Mouse (Mus musculus): ENCODE data around the gene Socs3. TPM values are rescaled to one million over a fixed set of nuclear protein-coding genes. Genes with fewer than 3 reads are reported as not detected.

Gene Socs3
- total RNA-seq, 2 experiments from 2014 or later: 4.2 to 5.6 TPM

- DNase-seq (ENCODE audit: low spot score in 2 of 2): no peak
These were observed 10.0 kb downstream of the Socs3 start for GRCm38 (mm10) chr11:117959741-117960381.

- no peak for DNase-seq (ENCODE audit: low spot score in 2 of 2)
These were observed 10.7 kb downstream of the Socs3 start for GRCm38 (mm10) chr11:117959166-117959565.

DNA sequence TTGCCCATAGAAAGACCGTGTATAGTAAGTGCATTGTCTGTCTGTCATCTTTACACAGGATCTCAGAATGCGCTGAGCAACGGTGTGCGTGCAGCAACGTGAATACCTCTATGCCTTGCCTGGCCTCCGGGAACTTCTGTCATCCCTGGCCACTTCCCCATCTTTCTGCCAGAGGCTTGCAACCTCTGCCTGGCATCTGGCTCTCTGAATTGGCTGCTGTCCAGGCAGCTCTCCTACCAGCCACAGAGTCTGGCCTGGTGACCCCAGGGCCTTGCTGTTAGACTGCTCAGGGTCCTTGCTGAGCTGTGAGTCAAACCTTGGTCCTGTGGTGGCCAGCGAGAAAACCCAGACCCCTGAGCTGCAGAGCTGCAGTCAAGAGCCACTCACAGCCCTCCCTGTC is 11.7 kb downstream of the Socs3 start:
- no peak for DNase-seq (ENCODE audit: low spot score in 2 of 2)

- DNase-seq (ENCODE audit: low spot score in 2 of 2): no peak
These were observed 14.2 kb downstream of the Socs3 start for GRCm38 (mm10) chr11:117955621-117956020.

- DNase-seq (ENCODE audit: low spot score in 2 of 2): no peak
These were observed 15.0 kb downstream of the Socs3 start for GRCm38 (mm10) chr11:117954819-117955218.

DNA sequence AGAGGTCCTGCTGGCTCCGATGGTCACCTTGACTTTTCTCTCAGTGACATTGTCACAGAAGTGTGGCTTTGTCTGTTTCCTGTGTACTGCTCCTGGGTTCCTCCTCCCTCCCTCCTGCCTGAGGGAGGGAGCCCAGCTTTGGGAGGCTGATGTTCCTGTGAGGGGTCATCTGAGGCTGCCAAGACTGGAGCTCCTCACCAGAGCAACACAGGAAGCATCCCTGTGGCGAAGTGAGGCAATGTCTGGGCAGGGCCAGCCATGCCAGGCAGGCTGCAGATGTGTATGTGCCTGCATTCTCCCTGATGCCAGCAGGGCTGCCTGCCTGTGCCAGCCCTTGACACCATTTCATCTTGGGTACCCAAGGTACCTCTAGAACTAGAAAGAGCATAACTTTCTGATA is 15.8 kb downstream of the Socs3 start:
- no peak for DNase-seq (ENCODE audit: low spot score in 2 of 2)

GRCm38 (mm10) chr11:117952174-117952933 is 17.5 kb downstream of the Socs3 start:
- no peak for DNase-seq (ENCODE audit: low spot score in 2 of 2)

- no peak for DNase-seq (ENCODE audit: low spot score in 2 of 2)
These were observed 18.5 kb downstream of the Socs3 start for GRCm38 (mm10) chr11:117951391-117951790.

- DNase-seq (ENCODE audit: low spot score in 2 of 2): peak in 1 of 2 experiments; percentile 63
These were observed 20.3 kb downstream of the Socs3 start for GRCm38 (mm10) chr11:117949392-117950091.

DNA sequence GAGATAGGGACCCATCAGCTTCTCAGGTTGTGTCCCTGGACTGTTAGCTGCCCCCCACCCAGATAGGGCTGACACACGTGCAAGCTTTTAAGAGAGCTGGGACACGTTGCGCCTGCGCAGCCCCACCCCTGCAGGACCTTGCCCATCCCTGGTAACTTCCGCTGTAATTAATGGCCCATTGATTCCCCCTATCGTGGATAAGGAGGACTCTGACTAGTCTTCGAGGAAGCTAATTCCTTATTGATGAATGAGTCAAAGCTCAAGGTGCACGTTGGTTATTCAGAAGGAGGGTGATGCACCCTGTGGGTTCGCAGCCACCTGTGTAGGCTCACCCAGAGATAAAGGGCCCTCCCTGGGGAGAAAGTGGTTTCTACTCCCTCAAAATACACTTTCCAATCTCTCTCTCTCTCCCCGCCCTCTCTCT is 22.8 kb downstream of the Socs3 start:
- DNase-seq (ENCODE audit: low spot score in 2 of 2): no peak

DNA sequence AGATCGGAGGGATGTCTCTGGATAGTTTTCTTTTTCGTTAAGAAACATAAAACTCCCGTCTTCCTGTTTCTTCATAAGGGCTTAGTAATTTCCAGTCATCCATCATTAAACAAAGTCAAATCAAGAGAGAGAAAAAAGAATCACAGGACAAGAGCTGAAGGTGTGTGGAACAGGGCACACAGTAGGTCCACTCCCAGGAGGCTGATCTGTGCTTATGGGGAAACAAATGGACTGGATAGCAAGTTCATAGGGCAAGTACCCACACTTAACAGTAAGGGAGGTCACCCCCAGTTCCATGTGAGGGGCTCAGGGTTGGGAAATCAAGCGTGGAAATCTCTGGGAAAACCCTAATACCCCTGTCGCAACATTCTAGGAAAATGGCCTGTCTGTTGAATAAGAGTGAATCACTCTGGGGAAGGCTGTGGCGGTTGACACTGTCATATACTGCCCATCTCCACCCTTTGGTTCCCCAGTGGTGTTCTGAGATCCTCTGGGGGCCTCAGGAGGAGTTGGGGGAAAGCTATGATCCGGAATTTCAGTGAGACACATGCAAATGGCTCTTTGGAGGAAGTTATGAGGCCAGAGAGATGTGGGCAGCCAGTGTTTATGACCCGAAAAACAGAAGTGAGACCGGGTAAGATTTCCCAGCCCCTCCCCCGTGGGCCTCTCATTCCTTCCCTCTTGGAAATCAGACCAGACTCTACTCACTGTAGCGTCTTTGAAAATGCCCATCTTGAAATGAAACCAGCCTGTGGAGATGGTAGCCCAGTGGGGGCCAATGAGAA is 23.5 kb downstream of the Socs3 start:
- no peak for DNase-seq (ENCODE audit: low spot score in 2 of 2)

DNA sequence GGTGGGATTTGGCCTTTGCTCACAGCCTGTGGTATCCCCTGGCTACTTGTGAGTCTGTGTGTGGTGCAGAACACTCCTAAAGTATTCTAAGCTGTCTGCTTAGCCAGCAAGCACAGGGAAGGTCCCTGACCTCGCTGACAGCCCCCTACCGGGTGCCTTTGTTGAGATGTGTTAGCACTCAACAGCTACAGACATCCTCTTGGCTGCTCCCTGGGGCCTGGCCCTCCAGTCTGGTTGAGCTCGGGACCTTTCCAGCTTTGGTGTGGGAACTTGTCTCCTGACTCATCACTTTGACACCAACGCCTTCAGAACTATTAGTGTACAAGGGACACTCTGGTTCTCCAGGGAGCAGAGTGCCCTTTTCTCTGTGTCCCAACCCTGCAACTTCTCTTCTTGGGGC is 28.0 kb downstream of the Socs3 start:
- no peak for DNase-seq (ENCODE audit: low spot score in 2 of 2)

DNA sequence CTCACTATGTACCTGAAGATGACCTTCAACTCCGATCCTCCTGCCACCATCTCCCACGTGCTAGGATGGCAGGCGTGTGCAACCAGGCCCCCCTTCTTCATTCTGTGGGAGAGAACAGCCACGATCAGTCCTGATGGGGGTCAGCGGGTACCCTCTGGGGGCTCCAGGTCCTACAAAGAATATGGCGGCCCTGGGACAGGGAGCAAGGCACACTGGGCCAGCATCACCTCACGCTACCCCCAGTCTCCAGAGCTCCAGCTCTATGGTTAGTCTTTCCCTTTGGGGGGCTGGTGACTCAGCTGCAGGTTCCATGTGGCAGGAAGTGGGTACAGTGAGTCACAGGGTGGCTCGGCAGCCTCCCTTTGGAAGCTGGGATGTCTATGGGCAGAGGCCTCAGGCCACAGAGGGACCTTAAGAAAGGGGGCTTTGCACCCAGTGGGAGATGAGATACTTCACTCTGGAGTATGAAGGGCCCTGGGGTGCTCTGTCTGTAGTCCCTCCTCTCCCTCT is 28.5 kb downstream of the Socs3 start:
- no peak for DNase-seq (ENCODE audit: low spot score in 2 of 2)

DNA sequence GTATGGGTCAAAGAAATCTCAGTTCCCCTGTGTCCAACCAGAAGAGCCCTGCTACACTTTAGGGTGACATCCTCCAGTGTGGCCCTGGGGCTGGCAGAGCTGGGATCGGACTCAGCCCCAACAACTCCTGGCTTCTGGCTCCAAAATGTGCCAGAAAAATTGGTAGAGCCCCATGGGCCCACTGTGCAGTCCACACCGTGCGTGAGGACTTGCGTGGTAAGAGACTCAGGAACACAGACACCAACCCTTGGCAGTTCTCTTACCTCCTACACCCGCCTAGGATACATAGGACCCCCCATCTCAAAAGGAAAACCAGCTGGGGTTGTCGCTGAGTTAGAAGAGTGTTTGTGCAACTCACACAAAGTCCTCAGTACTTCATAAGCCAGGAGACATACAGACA is 29.0 kb downstream of the Socs3 start:
- no peak for DNase-seq (ENCODE audit: low spot score in 2 of 2)

DNA sequence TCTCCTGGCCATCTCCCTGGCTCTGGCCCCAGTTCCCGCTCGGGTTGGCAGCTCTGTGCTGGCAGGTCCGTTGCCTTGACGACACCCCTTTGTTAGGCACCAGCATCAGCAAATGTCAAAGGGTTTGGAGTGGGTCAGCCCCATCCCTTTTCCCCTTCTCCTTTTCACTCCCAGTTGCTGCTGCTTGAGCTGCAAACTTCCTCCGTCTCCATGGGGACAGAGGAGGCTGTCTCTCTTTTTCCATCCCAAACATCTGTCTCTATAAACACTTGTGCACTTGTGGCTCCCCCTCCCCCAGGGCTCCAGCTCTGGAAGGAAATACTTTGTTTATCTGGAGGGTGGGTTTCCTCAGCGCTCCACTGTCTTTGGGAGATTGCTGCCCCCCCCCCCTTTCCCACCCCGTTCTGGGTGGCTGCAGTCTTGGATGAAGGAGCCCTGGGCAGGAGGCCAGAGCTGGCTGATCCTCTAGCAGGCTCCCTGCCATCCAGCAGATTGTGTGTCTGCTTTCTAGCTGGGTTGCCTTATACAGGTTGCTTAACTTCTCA is 30.0 kb downstream of the Socs3 start:
- no peak for DNase-seq (ENCODE audit: low spot score in 2 of 2)

DNA sequence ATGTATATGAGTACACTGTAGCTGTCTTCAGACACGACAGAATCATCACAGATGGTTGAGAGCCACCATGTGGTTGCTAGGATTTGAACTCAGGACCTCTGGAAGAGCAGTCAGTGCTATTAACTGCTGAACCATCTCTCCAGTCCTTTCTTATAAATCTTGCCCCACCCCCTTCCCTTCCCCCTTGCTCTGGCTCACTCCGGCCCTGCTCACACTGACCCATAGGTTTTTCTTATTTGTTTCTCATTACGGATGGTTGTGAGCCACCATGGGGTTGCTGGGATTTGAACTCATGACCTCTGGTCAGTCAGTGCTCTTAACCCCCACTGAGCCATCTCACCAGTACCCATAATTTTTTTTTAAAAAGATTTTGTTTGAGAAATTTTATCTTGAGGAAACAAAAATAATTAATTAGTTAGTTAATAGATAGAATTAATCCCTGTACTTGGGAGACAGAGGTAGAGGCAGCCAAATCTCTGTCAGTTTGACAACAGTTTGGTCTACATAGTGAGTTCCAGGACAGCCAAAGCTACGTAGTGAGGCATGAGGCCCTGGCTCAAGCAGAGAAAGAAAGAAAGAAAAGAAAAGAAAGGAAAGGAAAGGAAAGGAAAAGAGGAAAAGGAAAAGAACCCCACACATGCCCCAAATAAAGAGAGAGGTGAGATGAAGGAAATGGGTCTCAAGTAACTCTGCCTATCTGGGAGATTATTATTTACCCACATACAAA is 30.7 kb downstream of the Socs3 start:
- DNase-seq (ENCODE audit: low spot score in 2 of 2): no peak

GRCm38 (mm10) chr11:117936202-117936601 is 33.6 kb downstream of the Socs3 start:
- DNase-seq (ENCODE audit: low spot score in 2 of 2): no peak

DNA sequence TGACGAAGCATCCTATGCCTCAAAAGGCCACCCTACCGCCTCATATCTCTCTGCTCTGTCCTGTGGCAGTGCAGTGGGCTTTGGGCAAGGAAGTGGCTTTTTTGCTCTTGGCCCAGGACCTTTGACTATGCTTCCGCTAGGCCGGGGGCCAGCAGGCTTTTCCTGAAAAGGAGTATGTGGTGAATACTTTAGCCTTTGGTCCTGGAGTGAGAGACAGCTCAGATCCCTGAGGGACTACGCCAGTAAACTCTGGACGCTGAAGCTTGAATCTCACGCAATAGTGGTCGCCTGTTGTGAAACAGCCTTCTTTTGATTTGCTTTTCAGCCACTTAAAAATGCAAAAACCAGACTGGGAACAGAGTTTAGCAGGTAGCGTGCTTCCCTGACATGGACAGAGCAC is 34.2 kb downstream of the Socs3 start:
- no peak for DNase-seq (ENCODE audit: low spot score in 2 of 2)

- no peak for DNase-seq (ENCODE audit: low spot score in 2 of 2)
These were observed 35.1 kb downstream of the Socs3 start for GRCm38 (mm10) chr11:117934576-117935368.
